Mouse (Mus musculus): ENCODE data around the gene Fat2.

The Fat2 gene

DNA sequence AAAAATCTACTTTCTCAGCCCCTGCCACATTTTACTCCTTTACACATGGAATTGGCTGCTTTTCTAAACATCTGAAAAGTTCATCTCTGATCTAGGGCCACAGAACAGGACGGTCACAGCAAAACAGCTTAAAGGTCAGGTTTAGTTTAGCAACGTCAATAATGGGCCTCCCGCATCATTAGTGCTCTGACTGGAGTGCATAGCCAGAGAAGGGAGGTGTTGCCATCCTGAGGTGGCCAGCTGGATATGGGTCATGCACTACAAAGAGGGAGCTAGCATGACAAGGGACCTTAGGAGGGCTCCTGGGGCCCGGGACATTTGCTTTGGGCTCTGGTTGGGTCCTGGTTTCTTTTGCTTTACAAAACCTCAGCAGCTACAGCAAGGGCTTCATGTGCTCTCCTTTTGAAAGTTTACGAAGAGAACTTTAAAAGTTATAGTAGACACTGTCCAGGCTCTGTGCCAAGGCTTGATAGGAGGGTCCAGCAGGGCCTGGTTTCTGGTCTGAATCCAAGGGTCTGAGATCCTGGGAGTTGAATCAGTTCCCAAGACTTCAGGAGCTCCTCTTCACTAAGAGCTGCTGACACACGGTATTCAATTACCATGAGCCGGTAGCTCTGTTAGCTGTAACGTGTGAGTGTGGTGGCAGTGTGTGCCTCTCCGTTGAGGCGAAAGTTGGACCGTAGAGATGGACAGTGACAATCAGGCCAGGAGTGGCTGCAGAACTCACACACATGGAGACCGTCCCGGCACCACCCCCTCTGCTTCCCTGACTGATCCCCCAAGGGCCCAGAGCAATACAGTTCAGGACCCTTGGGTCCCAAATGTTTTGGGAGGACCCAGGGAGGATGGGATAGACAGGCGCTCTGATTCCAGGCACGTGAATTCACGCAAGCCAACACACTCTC lies 6.2 kb downstream of the Fat2 start:
- DNase-seq = no peak

DNA sequence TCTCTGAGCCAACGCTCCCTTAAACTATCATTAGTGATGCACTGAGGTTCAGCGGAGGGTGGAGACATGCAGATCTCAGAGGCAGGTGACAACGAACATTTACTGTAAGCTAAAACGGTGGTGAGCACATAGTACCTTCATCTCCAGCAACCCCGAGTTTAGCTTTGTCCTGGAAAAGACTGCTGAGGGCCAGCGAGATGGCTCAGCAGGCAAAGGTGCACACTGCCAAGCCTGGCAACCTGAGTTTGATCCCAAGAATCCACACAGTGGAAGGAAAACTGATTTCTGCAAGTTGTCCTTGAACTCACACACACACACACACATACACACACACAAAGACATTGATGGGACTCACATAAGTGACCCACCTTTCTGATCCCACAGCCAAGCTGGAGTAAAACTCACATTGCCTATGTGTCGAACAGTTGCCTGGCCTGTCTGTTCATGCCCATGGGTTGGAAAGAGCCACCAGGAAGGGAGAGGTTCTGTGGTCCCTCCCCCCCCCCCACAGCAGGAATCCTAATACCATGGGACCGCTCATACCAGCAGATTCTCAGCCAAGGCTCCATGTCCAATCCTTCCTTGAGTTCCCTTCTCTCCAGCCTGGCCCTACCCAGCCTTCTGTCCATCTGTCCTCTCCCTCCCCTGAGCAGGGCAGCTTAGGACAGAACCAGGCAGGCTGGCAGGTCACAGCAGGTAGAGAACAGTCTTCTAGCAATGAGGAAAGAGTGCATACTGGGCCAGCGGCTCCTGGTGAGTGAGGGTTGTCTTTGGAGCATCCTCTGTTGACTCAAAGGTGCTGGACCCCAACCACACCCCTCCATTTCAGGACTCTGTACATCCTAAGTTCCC lies 8.6 kb downstream of the Fat2 start:
- no peak for DNase-seq

DNA sequence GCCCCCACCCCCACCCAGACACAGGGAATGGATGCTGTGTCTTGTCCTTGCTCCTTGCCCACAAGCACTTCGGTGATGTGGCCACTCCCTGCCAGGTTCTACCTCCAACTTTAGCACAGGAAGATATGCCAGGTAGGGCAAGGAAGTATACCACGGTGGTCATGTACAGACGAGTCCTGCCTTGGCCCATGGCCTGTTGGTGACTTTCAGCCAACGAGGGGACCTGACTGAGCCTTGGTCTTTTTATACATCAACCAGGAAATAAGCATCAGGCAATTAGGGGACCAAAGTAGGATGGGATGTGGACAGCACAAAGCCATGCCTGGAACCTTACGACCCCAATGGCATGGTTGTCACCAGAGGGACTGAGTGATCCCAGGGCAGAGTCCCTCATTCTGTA lies 9.3 kb downstream of the Fat2 start:
- no peak for DNase-seq

DNA sequence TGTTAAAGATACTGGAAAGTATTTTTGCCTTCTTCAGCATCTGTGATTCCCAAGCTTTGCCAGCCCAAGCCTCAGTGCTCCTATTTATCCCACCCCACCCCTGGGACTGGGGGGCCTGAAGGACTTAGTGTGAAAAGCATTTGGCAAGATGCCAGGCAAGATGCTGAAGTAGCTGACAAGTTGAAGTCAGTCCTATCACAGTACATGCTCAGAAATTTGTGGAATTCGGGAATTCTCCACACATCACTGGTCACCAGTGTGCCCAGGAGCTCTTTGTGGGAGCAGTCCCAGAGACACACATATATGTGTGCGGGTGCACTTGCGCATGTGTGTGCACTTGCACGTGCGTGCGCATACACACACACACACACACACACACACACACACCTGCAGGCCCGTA lies 10.2 kb downstream of the Fat2 start:
- DNase-seq = no peak

GRCm38 (mm10) chr11:55323854-55324253 lies 12.5 kb downstream of the Fat2 start:
- peak; percentile 56 for DNase-seq

- no peak for DNase-seq
These were observed 15.4 kb downstream of the Fat2 start for GRCm38 (mm10) chr11:55320990-55321389.

GRCm38 (mm10) chr11:55315966-55316365 lies 20.4 kb downstream of the Fat2 start:
- DNase-seq = no peak

DNA sequence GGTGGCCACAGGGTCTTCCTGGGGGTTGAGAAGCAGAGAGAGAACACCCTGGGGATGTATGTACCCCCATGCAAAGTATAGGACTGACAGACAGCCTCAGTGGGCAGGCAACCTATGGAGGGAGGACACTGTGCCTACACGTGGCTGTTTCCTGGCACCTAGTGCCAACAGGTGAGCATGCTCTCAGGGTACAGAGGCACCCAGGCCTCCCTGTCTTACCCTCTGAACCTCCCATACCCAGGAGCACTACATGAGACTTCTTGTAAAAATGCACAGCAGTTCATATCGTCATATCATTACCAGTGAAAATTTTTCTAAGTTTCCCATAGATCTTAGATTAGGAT lies 21.7 kb downstream of the Fat2 start:
- no peak for DNase-seq

- DNase-seq = no peak
These were observed 22.3 kb downstream of the Fat2 start for GRCm38 (mm10) chr11:55313768-55314703.

DNA sequence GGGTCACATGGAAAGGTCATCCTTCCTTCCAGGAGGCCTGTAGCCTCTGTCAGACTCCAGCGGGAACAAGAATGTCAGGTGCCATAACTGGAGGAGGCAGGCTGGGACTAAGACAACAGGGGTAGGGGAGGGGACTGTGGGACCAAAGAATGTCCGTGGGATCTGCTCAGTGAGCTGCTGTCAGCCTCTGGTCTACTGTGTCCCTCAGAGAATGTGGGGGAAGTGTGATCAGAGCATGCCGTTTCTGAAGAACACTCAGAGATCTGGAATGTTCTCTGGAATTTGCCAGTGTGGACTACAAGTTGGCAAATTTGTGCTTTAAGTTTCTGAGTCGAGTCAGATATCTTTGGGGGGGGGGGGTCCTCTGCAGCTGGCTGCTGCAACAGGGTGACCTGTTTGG lies 34.0 kb downstream of the Fat2 start:
- DNase-seq = no peak

DNA sequence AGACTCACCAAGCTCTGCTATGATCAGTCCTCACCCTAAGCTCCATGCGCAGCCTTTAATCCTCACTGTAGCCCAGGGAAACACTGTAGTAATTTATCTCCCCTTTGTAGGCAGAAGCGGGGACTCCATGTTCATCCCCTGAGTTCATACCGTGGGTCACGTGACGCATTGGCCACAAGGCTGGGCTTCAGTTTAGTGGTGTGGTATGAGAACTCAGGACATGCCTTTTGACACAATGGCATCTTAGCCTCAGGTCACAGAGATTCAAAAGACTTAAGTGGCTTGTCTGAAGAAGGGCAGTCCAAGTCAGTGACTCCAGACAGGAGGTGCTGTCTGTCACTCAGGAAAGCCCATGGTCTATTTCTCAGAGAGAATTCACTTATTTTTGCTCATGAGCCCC lies 43.2 kb downstream of the Fat2 start:
- no peak for DNase-seq

DNA sequence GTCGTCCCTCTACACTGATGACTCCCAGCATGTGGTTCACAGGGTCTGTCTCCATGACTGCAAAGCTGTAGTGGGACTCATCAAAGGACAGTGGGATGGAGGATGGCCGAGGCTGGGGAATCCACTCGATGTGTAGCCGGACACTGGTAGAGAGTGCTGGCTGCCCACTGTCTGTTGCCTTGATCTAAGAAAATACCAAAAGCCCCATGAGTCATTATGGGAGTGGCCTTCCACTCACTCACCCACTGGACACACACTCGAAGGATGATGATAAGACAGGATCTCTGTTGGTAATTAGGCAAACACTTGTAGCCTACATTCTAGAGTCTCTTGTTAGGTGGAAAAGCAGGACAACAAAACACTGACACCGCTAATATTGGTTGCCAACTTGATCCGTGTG lies 44.5 kb downstream of the Fat2 start:
- no peak for DNase-seq

- DNase-seq = no peak
These were observed 46.4 kb downstream of the Fat2 start for GRCm38 (mm10) chr11:55289851-55290391.

DNA sequence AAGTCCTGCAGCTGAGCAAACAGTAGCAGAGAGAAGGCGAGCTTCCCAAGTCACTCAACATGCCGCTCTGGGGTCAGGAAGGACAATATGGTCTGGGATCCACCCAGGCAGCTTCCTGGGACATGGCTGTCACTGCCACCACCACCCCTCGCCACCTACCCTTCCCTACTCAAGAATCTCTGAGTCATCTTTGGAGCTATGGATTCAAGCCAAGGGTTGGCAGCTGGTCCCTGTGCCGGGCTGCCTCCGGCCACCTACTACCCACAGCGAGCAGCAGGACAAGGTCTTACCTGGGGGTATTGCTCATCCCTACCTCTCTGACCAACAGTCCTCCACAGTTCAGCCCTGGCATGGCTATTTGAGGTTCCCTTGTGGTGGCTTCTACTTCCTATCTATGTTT lies 61.6 kb downstream of the Fat2 start:
- no peak for DNase-seq

GRCm38 (mm10) chr11:55268580-55268979 lies 67.8 kb downstream of the Fat2 start:
- DNase-seq = no peak

- DNase-seq = no peak
These were observed 70.7 kb downstream of the Fat2 start for GRCm38 (mm10) chr11:55265647-55266046.

DNA sequence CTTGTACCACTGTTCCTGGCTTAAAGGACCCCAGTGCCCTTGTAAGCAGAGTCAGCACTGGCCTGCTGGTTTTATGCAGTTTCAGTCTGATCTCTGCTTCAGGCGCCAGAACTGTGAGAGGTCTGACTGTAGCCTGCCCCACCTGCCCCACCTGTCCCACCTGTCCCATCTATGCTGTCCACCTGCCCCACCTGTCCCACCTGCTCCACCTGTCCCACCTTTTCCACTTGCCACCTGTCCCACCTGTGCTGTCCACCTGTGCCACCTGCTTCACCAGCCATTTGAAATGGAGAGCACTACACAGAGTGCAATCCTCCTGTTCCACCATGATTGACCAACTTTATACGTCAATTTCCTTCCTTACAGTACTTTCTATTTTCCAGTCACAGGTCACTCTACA lies 72.0 kb downstream of the Fat2 start:
- no peak for DNase-seq

DNA sequence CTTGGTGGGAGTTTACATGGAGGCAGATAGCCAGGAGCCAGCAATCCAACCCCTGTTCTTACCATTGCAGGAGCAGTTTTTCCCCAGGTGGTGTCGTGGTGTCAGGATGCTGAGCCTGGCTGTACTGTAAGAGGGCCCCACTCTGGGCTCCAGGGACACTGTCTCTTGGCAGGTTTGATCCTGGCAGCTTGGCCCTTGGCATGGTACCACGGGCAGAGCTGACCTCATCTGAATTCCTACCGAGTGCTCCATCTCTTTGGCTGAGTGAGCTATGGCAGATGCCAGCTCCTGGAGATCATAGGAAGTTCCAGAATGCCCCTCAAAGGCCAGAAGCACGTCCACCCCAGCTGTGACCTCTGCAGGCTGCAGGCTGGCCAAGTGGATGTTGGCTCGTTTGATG lies 74.4 kb downstream of the Fat2 start:
- DNase-seq = no peak

DNA sequence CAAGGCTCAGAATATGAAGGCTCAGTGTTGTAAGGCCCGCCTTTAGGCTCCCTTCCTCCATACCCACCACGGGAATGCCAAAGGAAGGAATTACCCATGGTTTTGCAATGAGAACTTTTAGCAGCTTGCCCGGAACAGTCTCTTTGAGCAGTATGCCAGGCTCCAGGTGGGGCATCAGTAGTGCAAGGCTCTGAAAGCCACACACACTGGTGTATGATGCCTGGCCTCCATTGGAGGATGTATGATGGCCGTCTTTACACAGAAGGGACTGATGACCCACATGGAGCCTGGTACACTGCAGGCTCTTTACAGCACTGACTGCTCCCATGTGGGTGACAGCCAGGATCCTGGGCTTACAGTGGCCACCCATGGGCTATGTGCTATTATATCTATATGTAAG lies 75.3 kb downstream of the Fat2 start:
- DNase-seq = no peak

DNA sequence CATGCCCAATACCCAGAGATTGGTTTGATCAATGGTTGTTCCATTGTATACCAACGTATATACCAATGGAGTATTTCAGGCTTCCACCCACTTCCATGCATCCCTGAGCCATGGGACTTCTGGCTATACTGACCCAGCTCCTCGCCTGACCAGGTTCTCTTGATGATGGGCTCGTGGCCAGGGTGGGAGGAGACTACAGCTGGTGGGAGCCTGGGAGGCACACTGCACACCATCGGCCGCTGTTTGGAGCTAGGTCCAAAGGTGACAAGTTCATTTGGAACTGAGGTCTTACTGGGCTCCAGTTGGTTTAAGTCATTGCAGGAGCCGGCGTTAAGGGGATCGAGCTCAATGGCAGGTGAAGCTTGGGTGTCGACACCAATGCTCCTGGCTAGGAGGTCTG lies 83.0 kb downstream of the Fat2 start:
- DNase-seq = no peak

GRCm38 (mm10) chr11:55250527-55250926 lies 85.8 kb downstream of the Fat2 start:
- no peak for DNase-seq

DNA sequence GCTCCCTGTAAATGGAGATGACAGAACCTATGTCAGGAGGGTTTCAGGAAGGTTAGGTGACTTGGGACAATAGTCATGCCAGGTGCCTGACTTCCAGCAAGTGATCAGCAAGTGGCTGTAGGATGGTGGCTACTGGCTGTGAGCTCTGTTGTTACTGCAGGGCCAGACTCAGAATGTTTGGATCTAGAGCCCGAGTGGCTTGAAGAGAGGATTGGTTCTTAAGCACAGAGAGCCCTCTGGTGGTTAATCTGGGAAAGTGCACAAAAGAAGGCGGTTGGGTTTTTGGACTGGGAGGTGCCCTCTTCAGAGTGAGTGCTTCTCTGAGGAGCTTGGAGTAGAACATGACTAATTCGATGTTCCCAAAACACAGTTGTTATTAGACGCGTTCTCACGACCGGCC lies 95.8 kb downstream of the Fat2 start:
- peak; percentile 55 for DNase-seq

GRCm38 (mm10) chr11:55239496-55239895 lies 96.9 kb downstream of the Fat2 start:
- no peak for DNase-seq

Data from right cerebral cortex, postnatal 14 days (tissue).